Mouse (Mus musculus): ENCODE data around the gene Tacr1.
"Not testable (repeated sequence)": the region's sequence is repeated elsewhere in the genome, so short reads cannot be mapped to it uniquely, and the experiment has no call there.

Tacr1 gene

DNA sequence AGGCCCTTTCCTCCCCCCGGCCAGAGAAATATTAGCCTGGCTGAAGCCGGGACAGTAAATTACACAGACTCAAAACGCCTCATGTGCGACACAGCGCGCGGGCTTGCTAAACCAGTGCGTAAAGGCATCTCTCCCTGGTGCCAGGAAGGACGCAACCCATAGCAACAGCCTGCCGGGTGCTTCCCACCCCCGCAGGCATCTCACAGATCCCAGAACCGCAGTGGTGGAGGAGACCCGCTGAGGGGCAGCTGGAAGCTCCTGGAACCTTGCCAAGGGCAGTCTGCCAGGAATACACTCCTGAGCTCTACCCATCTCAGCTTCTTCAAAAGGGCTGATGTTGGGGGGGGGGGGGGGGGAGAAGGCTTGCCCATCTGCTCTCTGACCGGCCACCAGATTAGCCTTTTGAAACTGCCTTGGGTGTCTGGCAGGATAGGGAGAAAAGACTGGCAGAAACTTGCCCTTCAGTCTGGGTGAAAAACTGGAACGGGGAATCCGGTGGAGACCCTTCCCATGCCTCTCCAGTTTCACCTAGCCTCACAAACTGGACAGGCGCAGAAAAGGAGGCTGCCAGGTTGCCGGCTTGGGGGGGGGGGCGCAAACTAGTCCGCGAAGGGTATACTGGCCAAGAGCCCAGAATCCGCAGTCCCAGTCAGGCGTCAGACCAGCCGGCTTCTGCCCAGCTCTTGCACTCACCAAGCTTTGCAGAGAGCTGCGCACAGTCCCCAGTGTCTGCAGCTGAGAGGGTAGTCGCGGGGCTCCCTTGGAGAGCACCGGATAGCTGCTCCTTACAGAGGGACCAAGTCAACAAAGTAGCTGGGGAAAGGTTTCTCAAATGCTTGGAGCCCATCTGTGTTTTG lies at the start of gene Tacr1:
Tacr1 (plus strand) TSS at position 740 of the 857 bp plus-strand sequence.
- DNase-seq (ENCODE audit: low read depth): no peak

- DNase-seq (ENCODE audit: low read depth): no peak
These were observed 26.0 kb upstream of the Tacr1 start for GRCm38 (mm10) chr6:82376144-82376543.

DNA sequence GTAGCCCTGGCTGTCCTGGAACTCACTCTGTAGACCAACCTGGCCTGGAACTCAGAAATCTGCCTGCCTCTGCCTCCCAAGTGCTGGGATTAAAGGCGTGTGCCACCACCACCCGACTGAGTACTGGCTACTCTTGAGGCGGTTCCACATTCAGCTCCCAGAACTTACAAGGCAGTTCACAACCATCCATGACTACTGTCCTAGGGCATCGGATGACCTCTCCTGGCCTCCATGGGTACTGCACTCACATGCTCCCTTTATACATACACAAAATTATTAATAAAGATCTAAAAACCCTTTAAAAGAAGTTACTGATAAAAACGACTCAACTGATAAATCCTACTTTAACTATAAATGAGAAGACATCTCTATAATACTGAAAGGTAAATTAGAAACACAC lies 18.6 kb upstream of the Tacr1 start:
- DNase-seq (ENCODE audit: low read depth): no peak

DNA sequence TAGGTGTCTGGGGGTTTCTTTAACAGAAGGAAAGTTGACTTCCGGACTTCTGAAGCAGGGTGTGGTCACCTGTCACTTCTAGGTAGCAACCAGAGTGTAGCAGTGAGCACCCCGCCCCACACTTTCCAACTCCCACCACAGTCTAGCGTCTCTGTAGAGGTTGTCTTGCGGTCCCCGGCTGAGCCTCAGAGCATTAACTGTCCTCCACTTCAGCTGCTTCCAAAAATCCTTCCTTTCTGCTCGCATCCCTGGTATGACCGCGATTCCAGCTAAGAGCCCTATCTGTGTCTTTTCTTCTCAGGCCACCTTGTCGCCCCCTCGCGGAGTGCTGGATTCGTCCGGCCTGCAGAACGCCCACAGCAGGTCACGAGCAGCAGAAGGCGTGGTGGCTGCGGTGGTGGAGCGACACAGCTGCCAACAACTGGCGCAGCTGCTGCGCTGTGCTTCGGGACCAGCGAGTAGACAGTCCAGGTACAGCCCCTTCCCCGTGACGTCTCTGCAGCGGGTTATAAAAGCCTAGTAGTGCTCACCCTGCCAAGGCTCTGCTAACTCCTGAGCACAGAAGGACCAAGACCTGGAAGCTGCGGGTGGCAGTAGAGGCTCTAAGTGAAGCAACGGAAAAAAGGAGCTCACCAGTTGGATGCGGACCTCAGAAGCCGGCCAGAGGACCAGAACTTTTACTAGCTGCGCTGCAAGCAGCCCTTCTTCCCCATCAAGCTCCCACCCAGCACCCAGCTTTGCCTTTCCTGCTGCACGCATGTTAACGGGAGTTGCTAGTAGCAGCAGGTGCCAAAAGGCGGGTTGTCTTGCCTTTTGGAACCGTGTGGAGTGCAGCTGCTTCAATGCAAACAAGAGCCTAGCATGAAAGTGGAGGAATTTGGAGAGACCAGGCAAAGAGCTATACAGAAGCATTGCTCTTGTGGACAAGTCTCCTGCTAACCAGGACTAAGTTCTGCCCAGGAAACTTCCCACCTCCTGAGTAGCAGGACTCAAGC lies 664 bp downstream of the Tacr1 start:
- no peak for DNase-seq (ENCODE audit: low read depth)

- DNase-seq (ENCODE audit: low read depth): no peak
These were observed 16.2 kb downstream of the Tacr1 start for GRCm38 (mm10) chr6:82418367-82418766.

- no peak for DNase-seq (ENCODE audit: low read depth)
These were observed 18.1 kb downstream of the Tacr1 start for GRCm38 (mm10) chr6:82420222-82420621.

GRCm38 (mm10) chr6:82428890-82429289 lies 26.8 kb downstream of the Tacr1 start:
- no peak for DNase-seq (ENCODE audit: low read depth)

GRCm38 (mm10) chr6:82429766-82430165 lies 27.6 kb downstream of the Tacr1 start:
- no peak for DNase-seq (ENCODE audit: low read depth)

- DNase-seq (ENCODE audit: low read depth): no peak
These were observed 35.0 kb downstream of the Tacr1 start for GRCm38 (mm10) chr6:82437174-82437573.

GRCm38 (mm10) chr6:82452206-82453095 lies 50.3 kb downstream of the Tacr1 start:
- not testable (repeated sequence) for DNase-seq (ENCODE audit: low read depth)

DNA sequence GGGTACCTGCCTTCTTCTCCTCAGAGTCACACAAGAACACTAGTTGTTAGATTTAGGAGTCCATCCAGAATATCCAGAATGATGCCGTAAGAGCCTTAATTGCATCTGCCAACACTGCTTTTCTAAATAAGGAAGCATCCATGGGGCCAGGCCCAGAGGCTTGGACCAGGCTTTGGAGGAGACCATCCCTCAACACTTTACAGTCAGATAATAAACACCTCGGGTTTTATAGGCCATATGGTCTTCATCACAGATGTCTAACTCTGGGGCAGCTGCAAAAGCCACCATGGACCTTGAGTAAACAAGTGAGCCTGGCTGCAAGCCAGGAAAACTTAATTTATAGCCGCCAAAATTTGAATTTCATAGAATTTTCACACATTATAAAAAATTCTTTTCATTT lies 53.1 kb downstream of the Tacr1 start:
- no peak for DNase-seq (ENCODE audit: low read depth)

DNA sequence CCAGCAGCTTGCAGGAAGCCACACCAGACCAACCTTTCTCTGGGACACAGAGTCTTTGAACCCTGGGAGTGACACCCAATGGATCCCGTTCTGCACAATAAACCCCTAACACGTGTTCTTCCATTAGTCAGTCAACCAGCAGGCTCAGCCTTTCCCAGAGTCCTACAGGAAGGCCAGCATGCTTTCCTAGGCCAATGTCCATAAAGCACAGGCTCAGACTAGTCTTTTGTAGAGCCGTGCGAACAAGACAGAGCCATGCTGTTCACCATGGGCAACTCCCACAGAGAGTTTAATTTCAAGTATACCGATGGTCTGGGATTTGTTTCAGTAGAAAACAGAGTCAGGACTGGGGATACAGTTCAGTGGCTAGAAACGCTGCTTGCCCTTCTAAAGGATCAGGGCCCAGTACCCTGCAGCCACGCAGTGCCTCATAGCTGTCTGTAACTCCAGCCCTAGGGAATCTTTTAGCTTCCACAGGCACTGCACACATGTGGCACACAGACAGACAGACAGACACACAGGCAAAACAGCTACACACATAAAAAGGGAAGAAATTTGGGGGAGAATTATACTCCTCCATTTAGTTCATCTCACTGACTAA lies 55.1 kb downstream of the Tacr1 start:
- no peak for DNase-seq (ENCODE audit: low read depth)

DNA sequence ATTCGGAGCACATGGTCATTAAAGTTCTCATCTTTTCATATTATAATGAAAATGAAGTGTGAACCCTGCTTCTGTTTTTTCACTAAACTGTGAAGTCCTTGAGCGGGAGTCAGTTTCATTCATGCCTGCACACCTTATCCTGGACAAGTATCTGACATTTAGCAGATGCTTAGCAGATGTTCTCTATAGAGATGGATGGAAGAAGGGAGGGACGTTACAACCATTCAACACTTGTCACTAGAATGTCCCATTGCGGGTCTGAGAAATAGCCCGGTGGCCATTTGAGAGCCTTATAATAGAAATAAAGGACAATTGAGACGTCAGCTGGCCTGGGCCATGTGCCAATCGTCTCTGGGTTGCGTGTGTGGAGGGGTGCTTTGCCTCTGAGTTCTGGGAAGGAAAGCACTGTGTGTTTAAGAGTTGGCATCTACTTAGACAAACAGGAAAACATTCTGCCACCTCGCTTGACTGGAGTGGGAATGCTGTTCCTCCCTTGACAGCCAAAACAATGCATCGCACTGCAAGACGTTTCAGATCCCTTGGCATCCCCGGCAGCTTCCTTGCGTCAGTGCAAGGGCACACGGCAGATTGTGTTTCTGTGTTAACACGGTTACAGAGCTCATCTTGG lies 56.7 kb downstream of the Tacr1 start:
- no peak for DNase-seq (ENCODE audit: low read depth)

DNA sequence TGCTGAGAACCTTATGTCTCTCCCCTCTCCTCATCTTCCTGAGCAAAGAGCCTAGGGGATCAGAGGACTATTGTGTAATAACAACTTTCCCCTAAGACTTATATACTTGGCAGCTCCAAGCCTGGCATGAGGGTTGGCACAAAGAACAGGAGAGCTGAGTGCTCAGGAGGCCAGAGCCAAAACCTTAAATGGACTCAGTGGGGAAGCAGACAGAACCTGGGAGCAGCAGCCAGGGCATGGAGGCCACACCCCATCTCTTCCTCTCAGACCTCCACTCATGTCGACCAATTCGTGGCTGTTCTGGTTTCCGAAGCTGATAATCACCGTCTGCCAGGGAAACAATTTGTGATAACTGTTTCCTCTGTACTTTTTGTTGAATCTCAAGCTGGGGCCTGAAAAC lies 61.0 kb downstream of the Tacr1 start:
- DNase-seq (ENCODE audit: low read depth): no peak

DNA sequence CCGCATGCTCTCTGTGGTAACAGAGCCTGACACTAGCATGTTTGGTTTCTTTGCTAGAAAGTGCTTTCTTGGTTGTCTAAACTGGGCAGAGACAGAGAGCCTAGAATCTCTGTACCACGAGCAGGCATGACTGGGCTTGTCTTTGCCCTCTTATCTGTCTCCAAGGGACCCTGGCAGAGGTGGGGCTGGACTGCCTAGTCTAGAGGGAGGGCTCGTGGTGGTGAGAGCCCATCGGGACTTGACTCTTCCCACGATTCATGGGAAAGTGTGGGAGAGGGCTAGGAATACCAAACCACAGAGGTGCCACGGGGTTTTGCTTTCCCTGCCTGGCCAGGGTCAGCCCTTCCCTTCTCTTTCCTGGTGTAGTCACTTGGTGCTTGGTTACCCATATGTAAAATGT lies 72.3 kb downstream of the Tacr1 start:
- no peak for DNase-seq (ENCODE audit: low read depth)

- DNase-seq (ENCODE audit: low read depth): no peak
These were observed 81.7 kb downstream of the Tacr1 start for GRCm38 (mm10) chr6:82483842-82484241.

GRCm38 (mm10) chr6:82494481-82494880 lies 92.3 kb downstream of the Tacr1 start:
- no peak for DNase-seq (ENCODE audit: low read depth)

DNA sequence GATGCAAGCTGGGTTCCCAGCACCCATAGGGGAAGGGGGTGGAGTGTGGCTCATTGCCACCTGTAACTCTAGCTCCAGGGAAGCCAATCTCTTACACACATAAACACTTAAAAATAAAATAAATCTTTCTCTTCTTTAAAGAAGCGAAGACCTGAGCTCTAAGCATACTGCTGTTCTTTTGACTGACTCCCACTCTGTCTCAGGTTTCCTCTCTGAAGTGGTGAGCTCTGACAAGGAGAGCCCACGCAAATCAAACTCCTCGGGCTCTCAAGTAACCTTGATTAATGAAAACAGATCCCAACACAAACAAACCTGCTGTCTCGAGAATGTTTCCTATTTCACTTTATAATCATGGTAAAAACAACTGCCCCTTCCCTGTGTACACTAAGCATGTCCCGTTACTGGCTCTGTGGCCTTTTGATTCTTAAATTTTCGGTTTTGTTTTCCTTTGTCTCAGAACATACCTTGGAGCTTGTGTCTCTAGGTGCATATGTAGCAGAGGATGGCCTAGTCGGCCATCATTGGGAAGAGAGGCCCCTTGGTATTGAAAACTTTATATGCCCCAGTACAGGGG lies 108.8 kb downstream of the Tacr1 start:
- no peak for DNase-seq (ENCODE audit: low read depth)

DNA sequence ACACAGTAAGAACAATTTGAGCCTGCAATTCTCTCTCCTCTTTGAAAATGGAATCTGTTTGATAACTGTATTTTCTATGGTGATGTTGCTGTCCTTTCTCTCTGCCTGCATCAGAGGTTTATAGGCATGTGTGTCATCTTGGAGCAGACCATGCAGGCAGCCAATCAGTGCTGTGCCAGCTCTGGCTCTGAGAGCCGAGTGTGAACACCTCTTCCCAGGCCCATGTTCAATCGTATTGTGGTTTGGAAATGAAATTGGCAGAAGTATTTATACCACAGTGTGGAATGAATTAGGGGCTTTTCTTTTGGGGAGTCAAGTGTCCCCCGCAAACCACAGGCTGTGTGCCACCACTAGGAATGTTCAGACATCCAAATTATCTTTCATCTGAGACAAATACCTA lies 117.5 kb downstream of the Tacr1 start:
- no peak for DNase-seq (ENCODE audit: low read depth)

DNA sequence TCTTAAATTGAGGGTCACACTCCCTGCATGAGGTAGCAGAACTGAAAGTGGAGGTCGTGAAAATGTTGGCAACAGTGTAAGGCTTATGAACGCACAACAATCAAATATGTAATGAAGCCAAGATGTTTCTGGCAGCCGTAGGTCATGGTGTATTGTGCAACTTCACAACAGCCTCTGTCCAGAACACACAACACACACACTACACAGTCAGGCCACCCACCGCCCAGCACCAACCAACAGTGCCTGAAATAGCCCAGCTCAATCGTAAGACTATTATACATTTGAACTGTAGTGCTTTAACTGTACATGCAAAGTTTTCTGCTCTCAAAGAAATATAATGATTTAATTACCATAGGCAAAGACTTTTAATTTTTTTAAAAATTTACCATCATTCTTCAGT lies 120.4 kb downstream of the Tacr1 start:
- no peak for DNase-seq (ENCODE audit: low read depth)
